Mouse (Mus musculus) hindbrain, embryonic 15.5 days (tissue): ENCODE results near the gene H2afy2. TPM values are rescaled to one million over a fixed set of nuclear protein-coding genes. Genes with fewer than 3 reads are reported as not detected.
A peak's percentile ranks its signal among the peaks of the same experiment; 100 is the strongest.

ENCODE experiments used
- ATAC-seq: fragments of 200-750 bp; cut with Nextera tagmentation; 2 replicates; pipeline ENCODE4 v1.8.0; 2017; ENCODE audit warnings: low read depth, moderate number of reproducible peaks, moderate TSS enrichment; ENCODE audit not compliant: low FRiP score
- H3K27ac ChIP-seq: fragments of 300-500 bp; sonication (generic); replicated peaks from 2 replicates; pipeline ENCODE4 v1.5.1; 2015; ENCODE audit warnings: mild to moderate bottlenecking, inconsistent platforms
- H3K27me3 ChIP-seq: fragments of 300-500 bp; sonication (generic); 2 replicates; pipeline ENCODE4 v1.6.1; 2015; ENCODE audit warnings: control low read depth, inconsistent platforms
- H3K36me3 ChIP-seq: fragments of 300-500 bp; sonication (generic); 2 replicates; pipeline ENCODE4 v1.6.1; 2015; ENCODE audit warnings: control low read depth, inconsistent platforms
- H3K4me1 ChIP-seq: fragments of 300-500 bp; sonication (generic); replicated peaks from 2 replicates; pipeline ENCODE4 v1.6.1; 2015; ENCODE audit warnings: control low read depth, inconsistent platforms
- H3K4me2 ChIP-seq: fragments of 300-500 bp; sonication (generic); 2 replicates; pipeline ENCODE4 v1.6.1; 2015; ENCODE audit warnings: moderate library complexity, mild to moderate bottlenecking, inconsistent platforms
- H3K4me3 ChIP-seq: fragments of 300-500 bp; sonication (generic); 2 replicates; pipeline ENCODE4 v1.5.1; 2015; ENCODE audit warnings: mild to moderate bottlenecking, inconsistent platforms
- H3K9ac ChIP-seq: fragments of 300-500 bp; sonication (generic); 2 replicates; pipeline ENCODE4 v1.6.1; 2015; ENCODE audit warnings: inconsistent platforms
- H3K9me3 ChIP-seq: fragments of 300-500 bp; sonication (generic); 2 replicates; pipeline ENCODE4 v1.6.1; 2016; ENCODE audit warnings: control low read depth, inconsistent platforms
- WGBS: fragments of 180-500 bp; shearing (Covaris S2); methylation state at CpG from one replicate; pipeline ENCODE4 v1.1.7; 2015; 5-methylcytosine and 5-hydroxymethylcytosine counted together
- microRNA-seq: library from miRNA; unstranded; fragments of <30 nt; microRNA quantifications from one replicate; pipeline ENCODE4, GENCODE M21; 2016
- polyA plus RNA-seq: library from polyadenylated mRNA; unstranded; fragments of >200 nt; fragmentation: Nextera tagmentation; extraction: Ambion mirVana; gene quantifications from 2 replicates; pipeline ENCODE4 v1.2.1, GENCODE M21; 2015

Gene H2afy2
- polyA plus RNA-seq, 1 experiment from 2014 or later, result 283 TPM

GRCm38 (mm10) chr10:61695703-61696559 is 88.0 kb downstream of the H2afy2 start:
- peak; percentile 46 for ATAC-seq
- H3K36me3 ChIP-seq, result peaks cover 24% of the 10 kb centered on the region
- no peaks in the 10 kb centered on the region for H3K9me3 ChIP-seq
- peaks cover 21% of the 10 kb centered on the region for H3K4me1 ChIP-seq
- H3K4me2 ChIP-seq, result peak overlapping the region; percentile 100
- no peaks in the 10 kb centered on the region for H3K27me3 ChIP-seq
- under 1% methylated on average over 91 of the region's 111 CpGs for WGBS
- peak overlapping the region; percentile 74 for H3K27ac ChIP-seq
- peak overlapping the region; percentile 74 for H3K4me3 ChIP-seq
- peak overlapping the region; percentile 80 for H3K9ac ChIP-seq

DNA sequence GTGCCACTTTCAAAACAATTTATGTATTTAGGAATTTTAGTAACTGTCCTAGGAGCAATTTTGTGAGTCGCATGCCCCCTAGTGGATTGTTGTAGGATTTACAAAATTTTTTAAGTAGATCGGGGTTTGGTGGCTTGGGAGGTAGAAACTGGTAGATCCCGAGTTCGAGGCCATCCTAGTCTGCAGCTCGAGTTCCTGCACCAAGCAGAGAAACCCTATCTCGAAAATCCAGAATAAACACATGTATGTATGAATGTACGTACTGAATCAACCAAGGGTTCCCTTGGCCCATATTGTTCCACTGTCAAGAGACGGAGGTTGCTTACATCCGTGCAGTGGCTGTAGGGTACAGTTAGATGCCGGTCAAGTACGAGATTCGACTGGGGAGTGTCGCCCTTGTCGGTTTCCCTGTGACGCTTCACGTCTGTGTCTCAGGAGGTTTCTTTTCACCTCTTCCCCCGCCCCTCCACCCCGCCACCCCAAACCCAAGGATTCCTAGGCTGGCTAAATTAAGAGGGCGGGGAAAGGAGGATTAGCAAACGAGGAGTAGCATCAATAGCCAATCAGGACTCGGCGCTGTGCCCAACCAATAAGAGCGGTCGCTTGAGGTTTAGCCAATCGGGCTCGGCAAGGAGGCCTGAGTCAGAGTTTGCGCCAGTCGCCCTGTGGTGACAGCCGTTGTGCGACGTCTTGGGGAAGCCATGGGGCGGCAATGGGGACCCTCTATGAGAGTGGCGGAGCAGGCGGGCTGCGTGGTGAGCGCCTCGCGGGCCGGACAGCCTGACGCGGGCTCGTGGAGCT is 88.9 kb downstream of the H2afy2 start, which contains the start of gene Tysnd1:
Gene Tysnd1 (plus strand): TSS at position 645 of the 801 bp plus-strand sequence.
- ATAC-seq, result peak; percentile 97
- H3K27me3 ChIP-seq, result no peaks in the 10 kb centered on the region
- H3K9me3 ChIP-seq, result no peaks in the 10 kb centered on the region
- peak within 1 kb of the TSS; percentile 75 for H3K27ac ChIP-seq
- under 1% methylated on average over 42 of the region's 42 CpGs for WGBS
- peak within 1 kb of the TSS; percentile 100 for H3K4me2 ChIP-seq
- H3K36me3 ChIP-seq, result peaks cover 31% of the 10 kb centered on the region
- peak within 1 kb of the TSS; percentile 80 for H3K9ac ChIP-seq
- H3K4me1 ChIP-seq, result peaks cover 21% of the 10 kb centered on the region
- peak within 1 kb of the TSS; percentile 74 for H3K4me3 ChIP-seq

GRCm38 (mm10) chr10:61693563-61693962 is 90.4 kb downstream of the H2afy2 start:
- WGBS, result 79% methylated on average over 4 of the region's 4 CpGs
- no peaks in the 10 kb centered on the region for H3K9me3 ChIP-seq
- ATAC-seq, result no peak
- no peak overlapping the region for H3K4me3 ChIP-seq
- no peak overlapping the region for H3K27ac ChIP-seq
- H3K9ac ChIP-seq, result no peak overlapping the region
- H3K36me3 ChIP-seq, result peaks cover 43% of the 10 kb centered on the region
- H3K4me1 ChIP-seq, result peaks cover 21% of the 10 kb centered on the region
- no peak overlapping the region for H3K4me2 ChIP-seq
- H3K27me3 ChIP-seq, result no peaks in the 10 kb centered on the region

DNA sequence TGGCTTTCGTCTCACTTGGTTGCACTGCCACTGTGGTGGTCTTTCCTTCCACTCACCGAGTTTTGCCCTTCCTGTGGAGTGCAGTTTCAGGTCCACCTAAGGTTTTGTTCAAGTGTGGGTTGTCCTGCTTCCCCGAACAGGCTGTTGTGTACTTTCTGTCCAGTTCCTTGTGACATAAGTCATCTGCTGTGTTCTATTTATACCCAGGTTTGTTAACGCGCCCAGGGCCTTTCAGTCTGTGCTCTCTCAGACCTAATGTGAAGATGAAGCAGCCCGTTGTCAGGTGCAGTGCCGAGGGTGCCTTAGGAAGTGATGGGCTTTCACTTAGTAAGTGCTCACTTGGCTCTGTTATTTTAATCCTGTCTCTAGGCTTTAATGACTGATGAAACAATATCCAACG is 94.5 kb downstream of the H2afy2 start:
- H3K4me2 ChIP-seq, result no peak overlapping the region
- H3K27ac ChIP-seq, result no peak overlapping the region
- ATAC-seq, result no peak
- peaks cover 69% of the 10 kb centered on the region for H3K36me3 ChIP-seq
- H3K4me1 ChIP-seq, result no peaks in the 10 kb centered on the region
- no peak overlapping the region for H3K9ac ChIP-seq
- H3K4me3 ChIP-seq, result no peak overlapping the region
- H3K9me3 ChIP-seq, result no peaks in the 10 kb centered on the region
- 90% methylated on average over 8 of the region's 8 CpGs for WGBS
- no peaks in the 10 kb centered on the region for H3K27me3 ChIP-seq

Small RNA genes lying within 50 kb of the gene (microRNA-seq; reads per million reads assigned to microRNA genes)
- not detected for gene Mir5108

Other genes with a start within 250 kb of the H2afy2 start
- gene Npffr1, start 188.7 kb downstream of the H2afy2 start, polyA plus RNA-seq, result 1.1 and 1.4 TPM in 2 replicates
- gene Ppa1, start 135.6 kb downstream of the H2afy2 start, polyA plus RNA-seq, result 204 and 212 TPM in 2 replicates
- gene Sar1a, start 103.8 kb downstream of the H2afy2 start, polyA plus RNA-seq, result 190 and 193 TPM in 2 replicates
- gene Tysnd1, start 88.6 kb downstream of the H2afy2 start, polyA plus RNA-seq, result 32.8 and 37.1 TPM in 2 replicates
- gene Aifm2, start 68.9 kb downstream of the H2afy2 start, polyA plus RNA-seq, result 13.8 and 14.2 TPM in 2 replicates
- 2.5 and 3.1 TPM in 2 replicates for gene Col13a1, start 195.0 kb upstream of the H2afy2 start, polyA plus RNA-seq